Mouse (Mus musculus) thymus, postnatal 0 days (tissue): ENCODE measurements around the gene Fanca. TPM values are rescaled to one million over a fixed set of nuclear protein-coding genes. Genes with fewer than 3 reads are reported as not detected.

ENCODE experiments used
- DNase-seq: peaks from one replicate; pipeline ENCODE4 v3.0.0-alpha.2; 2015; ENCODE audit warnings: low spot score
- polyA plus RNA-seq: library from polyadenylated mRNA; unstranded; fragments of >200 nt; fragmentation: Nextera tagmentation; extraction: Ambion mirVana; gene quantifications from 2 replicates; pipeline ENCODE4 v1.2.1, GENCODE M21; 2015

The Fanca gene
- polyA plus RNA-seq: 22.0 and 22.5 TPM in 2 replicates

DNA sequence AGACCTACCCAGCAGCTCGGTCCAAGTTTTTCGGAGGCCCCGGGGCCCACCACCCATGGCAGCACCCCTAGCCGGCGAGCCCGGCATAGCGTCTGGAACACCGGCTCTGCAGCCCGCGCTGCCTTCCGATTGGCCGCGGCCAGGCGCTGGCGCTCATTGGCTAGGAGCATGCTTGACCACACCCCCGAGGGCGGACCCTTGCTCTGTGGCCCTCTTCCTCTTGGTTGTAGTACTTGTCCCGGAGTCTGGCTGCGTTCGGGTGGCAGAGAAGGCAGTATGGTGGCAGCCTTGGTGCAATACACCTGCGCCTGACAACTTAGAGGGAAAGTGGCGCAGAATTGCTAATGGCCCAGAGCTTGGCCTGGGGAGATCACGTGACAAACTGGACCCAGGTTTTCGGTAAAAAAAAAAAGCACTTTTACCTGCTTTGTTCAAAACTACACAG, at the start of gene Fanca:
Gene Fanca (minus strand): TSS at position 110 of the 445 bp plus-strand sequence.
- DNase-seq: peak; percentile 96

DNA sequence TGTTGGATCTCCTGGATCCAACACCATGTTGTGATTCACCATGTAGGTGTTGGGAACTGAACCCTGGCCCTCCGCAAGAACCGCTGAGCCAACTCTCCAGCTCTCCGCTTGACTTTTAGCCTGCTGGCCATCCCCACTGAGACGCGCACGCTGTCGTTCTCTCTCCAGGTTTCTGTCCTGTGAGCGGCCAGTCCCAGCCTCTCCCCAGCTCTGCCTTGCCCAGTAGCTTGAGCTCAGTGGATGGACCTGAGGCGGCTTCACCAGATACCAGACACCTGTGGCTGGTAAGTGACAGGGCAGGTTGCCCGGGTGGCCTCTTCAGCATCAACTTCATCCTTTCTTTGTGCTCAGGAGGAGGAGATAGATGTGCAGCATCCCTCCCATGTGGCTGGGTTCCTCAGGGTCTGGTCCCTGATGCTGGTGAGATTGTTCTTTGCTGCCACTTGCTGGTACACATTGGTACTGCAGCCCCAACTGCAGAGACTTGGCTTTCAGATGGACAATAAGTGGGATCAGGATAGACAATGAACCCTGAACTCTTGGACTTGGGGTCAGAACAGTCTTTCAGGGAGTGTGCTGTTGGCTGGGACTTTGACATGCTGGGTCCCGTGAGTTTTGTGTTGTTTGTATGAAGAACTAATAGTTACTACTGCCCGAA, 42.8 kb upstream of the Fanca start:
- DNase-seq: peak; percentile 78

DNA sequence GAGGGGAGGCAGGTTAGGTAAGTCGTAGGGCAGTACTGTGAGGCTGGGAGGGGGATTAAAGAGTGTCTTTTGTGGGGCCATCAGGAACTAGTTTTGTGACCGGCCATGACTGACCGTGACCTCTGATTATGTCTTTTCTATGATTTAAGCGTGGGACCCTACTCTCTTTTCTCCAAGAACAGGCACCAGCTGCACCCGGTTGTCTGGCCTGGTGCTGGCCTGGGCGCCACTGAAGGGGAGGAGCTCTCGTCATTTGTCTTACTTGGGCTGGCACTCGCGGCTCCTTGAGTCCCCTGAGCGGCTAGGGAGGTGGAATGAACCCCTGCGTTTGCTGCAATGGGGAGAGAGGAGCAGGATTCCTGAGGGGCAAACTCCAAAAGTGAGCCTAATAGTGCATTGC, 34.8 kb upstream of the Fanca start:
- DNase-seq: no peak

DNA sequence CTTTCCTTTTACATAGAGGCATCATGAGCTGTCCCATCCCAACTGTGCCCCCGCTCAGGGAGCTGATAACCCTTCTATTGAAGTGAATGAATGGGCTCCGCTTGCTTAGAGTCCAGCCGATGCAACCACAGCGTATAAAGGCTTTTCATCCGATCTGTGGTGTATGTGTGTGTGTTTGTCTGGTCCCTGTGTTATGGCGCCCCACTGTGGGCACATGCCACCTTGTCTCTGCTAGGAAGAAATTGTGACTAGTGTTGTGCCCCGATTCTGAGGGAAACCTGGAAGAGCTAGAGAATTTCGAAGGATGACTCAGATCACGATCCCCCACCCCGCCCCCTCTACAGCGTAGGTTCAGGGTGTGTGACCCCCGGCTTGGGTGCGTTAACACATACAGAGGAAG, 34.4 kb upstream of the Fanca start:
- peak; percentile 25 for DNase-seq

DNA sequence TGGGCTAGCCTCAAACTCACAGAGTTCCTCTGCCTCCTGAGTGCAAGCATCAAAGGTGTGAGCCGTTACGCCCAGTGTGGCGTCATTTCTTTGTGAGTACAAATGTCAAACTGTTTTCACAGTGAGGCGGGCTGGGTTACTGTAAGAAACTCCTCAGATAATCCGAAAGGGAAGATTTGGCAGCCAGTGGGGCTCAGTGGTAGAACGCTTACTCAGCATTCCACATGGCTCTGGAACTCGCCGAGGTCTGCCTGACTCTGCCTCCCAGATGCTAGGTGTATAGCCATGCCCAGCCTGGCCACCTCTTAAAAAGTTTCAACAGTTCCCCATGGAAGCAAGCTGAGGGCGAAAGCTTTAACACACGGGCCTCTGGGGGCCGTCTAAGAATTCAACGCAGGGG, 33.7 kb upstream of the Fanca start:
- no peak for DNase-seq

DNA sequence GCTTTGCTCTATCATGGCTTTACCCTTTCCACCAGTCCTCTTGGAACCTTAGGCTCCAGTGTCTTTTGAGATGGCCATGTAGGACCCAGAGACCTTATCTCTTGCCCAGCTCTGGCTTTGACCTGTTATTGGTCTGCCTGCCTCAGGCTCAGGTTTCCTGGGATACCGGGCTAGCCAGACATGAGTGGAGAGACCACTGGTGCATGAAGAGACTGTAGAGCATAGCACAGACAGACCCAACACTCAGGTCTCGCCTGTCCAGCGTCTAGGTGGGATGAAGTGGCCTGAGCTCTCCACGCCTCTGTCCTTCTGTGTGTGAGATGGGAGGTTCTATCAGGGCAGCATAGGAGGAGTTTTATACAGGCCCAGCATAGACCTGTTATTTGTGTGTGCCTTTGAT, 30.7 kb upstream of the Fanca start:
- no peak for DNase-seq

DNA sequence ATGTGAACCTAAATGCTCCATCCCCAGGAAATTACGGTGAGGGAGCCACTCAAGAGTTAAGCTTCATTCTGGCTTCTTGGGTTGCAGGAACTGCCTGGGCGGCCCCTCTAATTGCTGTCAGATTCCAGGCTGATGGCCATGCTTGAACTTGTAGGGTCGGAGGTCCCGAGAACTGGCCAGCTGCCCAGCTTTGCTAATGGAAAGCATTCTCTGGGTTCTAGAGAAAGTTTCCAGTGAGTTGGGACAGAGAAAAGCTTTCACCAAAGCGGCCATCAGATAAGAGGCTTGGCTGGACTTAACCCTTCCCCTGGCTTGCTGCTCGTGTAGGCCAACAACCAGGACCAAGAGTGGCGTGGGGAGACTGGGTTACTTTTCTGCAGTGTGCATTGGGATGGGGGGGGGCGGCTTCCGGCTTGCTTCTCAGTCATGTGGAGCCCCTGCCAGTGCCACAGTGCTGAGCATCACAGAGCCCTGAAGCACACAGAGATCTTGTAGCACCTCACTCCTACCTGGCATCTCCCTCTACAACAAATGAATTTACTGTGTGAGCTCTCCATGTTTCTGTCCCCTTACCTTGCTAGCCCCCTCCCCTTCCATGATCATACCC, 30.0 kb upstream of the Fanca start:
- DNase-seq: no peak

DNA sequence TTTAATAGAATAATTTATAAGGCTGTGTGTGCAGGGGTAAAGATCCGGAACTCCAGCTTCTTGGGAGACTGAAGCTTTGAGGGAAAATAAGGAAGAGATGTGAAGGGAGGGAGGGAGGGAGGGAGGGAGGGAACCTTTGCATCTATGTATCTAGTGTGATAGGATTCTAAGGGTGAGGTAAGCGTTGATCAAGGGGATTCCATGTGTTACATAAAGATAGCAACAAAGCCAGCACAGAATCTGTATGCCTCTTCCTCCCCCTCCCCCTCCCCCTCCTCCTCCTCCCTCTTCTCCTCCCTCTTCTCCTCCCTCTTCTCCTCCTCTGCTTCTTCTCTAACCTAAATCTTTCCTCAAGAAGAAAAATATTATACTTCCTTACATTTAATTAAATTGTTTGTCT, 28.9 kb upstream of the Fanca start:
- DNase-seq: no peak

DNA sequence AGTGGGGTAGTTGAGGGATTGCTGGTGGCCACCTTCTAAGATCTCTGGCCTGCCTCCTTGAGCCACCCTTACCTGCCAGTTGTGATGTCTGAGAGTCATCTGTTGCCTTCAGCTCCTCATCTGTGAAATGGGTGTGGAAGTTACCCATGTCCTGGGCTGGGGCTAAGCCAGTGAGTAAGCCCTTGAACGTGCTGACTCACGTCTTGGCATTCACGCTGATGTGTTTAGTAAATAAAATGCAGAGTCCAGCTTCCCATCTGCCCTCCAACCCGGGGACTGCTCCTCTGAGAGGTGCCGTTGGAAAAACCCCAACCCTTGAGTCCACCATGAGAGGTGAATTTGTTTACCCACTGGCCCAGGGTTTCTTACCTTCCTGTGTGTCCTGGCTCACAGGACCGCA, 27.5 kb upstream of the Fanca start:
- no peak for DNase-seq

DNA sequence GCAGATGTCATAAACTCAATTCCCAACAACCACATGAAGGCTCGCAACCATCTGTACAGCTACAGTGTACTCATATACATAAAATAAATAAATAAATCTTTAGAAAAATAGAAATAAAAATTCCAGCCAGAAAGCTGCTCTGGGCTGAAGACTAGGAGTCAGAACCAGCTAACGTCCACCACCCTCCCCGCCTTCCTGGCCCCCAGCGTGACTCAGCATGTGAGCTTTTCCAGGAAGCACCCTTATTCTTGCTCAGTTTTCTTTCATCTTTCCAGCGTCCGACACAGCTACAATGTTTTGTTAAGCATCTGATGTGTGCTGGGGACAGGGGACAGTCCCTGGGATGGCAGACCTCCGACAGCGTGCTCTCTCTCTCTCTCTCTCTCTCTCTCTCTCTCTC, 26.8 kb upstream of the Fanca start:
- DNase-seq: no peak

DNA sequence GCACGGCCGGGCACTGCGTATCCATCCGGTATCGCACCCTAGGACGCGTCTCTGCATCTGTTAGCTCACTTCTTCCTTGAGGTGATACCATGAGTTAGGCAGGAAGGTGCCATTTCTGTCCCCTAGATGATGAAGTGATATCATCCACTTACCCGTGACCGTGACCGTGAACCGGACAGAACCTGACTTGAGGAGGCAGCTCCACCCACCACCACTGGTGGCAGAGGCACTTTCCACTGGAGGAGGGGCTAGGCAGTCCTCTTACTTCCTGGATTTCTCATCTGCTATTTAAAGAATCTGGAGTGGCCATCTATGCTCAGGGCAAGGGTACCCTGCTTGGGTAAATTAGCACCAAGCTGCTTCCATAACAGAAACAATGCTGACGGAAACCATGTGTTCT, 25.0 kb upstream of the Fanca start:
- no peak for DNase-seq

DNA sequence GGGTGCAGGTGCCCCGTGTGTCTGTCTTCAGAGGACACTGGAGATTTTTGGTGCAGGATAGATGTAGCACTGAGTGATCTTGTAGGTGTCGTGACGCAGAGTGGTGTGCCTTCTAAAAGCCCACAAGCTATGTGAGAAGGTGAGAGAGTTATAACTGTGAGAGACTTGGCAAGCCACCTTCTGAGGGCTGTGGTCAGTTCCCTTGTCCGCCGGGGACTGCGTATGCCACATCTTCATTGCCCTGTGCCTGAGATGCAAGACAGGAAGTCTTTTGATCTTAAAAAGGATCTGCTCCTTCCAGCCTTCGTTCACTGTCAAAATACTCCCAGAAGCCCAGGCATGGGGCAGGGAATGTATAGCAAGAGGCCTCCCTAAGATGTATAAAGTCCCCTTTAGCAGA, 24.5 kb upstream of the Fanca start:
- DNase-seq: no peak

DNA sequence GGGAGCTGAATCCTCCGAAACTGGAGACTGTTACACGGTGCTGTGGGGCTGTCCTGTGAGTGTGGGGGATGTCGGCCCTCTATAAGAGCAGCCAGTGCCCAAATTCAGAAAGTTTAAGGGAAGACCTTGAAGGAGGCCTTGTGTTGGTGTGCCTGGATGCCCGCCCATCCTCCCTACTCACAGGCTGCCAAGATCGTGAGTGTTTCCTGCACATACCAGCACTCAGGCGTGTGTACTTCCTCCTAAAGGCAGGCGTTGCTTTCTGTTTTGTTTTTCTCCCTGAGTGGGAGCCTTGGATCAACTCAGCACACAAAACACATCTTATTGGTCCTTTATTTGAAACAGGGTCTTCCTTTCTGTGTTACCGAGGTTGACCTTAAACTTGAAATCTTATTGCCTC, 23.9 kb upstream of the Fanca start:
- no peak for DNase-seq

DNA sequence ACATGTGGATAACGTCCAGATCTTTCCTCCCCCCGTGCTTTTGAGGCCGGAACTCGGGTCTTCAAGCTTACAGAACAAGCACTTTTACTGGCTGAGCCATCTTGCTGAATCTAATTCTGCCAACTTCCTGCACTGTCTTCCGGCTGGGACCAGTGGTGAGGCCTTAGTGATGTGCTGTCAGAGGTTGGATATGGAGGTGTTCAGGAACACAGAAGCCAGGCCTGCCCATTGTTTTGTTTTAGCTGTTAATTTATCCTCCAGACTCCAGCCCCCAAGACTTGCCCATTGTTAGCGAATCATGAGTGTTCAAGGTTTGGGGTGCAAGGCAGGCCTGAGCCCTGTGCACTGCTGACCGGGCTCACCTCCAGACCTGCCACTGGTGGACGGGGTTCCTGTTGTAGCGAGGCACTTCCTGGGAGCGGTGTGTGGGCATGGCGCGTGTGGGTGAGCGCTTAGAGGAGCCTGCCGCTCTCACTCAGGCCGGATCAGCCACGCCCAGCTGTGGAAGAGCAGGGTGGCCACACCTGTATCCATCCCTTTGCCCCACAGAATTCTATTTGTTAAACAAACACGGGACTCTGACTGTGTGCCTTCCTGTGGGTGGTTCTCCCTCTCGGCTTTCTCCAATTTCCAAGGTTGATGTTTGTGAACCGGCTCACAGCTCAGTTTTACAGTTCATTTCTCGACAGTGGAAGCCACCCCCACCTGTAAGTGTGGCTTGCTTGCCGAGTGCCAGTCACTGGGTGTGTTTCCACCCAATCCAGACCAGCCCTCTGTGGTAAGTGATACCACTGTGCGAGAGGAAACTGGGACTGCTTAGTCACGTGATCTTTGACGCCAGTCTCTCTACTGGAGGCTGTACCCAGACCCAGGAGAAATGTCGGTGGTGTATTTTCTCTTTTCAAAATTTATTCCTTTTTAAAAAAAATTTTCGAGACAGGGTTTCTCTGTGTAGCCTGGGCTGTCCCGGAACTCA, 23.0 kb upstream of the Fanca start:
- DNase-seq: no peak

DNA sequence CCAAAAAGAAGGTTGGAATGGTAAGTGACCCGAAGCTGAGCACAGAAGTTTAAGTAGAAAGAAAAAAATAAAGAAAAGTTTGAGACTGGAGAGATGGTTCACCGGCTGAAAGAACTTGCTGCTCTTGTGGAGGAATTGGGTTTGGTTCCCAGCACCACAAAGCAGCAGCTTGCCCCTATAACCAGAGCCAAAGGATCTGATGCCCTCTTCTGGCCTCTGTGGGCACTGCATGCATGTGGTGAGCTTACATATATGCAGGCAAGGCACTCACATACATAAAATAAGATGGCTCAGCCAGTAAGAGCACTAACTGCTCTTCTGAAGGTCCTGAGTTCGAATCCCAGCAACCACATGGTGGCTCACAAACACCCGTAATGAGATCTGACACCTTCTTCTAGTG, 21.7 kb upstream of the Fanca start:
- DNase-seq: peak; percentile 13

DNA sequence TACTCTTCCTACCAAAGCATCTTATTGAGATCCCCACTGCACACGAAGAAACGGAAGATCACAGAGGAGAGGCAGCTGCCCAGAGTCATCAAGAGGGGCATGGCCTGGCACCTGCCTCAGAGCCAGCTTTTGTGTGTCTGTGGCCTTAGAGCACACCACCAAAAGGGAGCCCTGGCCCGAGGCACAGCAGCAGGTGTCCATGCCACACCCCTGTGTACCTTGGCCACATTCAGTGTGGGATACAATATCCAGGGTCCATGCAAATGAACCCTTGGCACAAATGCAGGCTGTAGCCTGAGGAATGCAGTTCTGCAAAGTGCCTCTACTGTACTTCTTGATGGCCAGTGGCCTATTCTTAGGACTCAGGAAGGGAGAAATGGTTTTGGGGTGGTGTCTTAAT, 19.1 kb upstream of the Fanca start:
- no peak for DNase-seq

DNA sequence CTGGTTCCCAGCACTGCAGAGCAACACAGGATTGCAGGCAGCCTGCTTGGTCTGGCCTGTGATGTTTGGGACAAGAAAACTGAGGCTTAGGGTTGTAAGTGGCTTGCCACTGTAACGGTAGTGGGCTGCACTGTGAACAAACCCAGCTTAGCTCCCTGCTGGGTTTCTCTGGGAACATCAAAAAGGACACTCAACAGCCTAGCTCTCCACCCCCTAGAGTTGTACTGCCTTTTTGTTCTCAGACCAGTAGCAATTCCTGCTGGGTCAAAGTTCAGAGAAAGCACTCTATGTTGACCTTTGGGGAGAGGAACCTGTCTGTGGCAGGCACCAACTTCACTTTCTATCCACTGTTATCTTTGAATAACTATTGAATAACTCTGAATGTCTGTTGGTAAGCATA, 16.1 kb upstream of the Fanca start:
- DNase-seq: no peak

DNA sequence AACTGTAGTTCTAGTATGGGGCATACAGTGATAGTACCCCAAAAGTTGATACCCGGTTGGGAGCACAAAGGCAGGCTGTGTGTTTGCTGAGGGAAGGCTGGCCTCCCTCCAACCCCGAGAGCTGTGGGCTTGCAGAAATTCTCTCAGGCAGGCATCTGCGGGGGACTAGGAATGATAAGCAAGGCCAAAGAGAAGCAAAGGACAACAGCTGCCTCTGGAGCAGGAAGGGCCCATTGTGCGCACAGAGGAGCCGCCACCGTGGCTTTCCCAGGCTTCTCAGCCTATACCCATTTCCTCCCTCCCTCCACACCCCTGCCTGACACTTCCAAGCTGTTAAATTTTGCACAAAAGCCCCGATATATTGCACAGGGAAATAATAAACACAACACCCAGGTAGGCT, 15.5 kb upstream of the Fanca start:
- no peak for DNase-seq

DNA sequence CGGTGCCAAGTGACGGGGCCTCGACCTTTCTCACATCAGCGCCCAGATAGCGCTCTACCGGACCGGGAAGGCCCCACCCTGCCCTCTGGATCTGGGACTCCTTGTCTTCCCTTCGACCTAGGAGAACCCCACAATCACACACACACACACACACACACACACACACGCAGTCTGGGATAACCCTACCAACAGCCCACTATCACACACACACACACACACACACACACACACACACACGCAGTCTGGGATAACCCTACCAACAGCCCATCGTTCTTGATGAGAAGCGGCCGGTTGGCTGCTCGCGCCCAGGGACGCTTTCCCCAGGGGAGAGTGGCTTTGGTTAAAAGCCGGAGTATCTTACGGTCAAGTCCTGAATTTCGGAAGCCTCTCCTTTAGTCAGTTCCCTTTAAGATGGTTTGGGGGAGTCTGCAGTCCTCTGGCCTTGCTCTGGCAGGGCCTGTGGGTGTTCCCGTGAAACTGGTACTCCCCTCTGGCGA, 14.8 kb upstream of the Fanca start:
- DNase-seq: no peak

DNA sequence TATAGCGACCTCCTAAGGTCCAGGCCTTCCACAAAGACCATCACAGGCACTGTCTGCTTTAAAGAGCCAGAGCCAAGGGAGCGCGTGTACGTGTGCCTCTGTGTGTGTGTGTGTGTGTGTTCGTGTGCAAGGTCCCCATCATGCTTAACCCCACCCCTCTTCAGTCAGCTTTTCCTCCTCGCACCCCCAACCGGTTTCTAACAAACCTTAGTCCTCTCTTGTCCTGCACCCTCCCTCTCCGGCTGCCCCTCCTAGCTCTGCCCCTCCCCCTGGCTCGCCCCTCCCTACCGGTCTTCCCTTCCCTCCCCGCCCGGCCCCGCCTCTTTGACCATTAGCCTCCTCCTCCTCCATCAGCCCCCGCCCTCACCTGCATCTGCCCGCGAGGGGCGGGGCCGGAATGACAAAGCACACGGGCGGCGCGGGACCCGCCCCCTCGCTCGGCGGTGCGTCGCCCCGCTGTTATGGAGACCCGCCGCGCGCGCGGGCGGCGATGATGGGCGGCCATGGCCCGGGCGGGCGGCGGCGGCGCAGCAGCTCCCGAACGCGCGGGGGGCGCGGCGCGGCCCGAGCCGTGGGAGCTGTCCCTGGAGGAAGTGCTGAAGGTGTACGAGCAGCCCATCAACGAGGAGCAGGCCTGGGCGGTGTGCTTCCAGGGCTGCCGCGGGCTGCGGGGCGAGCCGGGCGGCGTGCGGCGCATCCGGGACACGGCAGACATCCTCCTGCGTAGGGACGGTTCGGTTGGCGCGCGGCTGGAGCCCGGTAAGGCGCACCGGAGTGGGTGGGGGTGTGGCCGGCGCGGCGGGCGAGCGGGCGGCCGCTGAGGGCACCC, 14.1 kb upstream of the Fanca start, which contains the start of gene Spire2:
Gene Spire2 (plus strand): TSS at position 452 of the 829 bp plus-strand sequence.
- peak; percentile 88 for DNase-seq

DNA sequence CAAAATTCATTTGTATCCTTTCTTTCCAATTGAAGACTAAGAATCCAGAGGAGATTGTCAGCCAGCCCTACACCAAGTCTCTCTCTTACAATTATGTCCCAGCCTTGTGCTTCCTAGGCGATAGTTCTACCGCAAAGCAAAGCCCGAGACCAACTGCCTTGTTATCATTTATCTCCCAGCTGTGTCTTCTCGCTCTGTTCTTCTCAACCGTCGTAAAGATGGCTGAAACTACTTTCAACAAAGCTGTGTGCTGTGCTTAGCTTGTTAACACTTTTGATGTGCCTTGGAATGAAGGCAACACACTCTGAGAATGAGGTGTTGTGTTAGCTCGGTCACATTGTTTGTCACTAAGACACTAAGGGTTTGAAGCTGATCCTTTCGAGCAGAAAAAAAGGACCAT, 13.4 kb upstream of the Fanca start:
- peak; percentile 40 for DNase-seq
